Mouse (Mus musculus): ENCODE measurements around the gene Ovch2. TPM values are rescaled to one million over a fixed set of nuclear protein-coding genes. Genes with fewer than 3 reads are reported as not detected.

The Ovch2 gene
- polyA plus RNA-seq, 1 experiment from 2014 or later, result not detected

DNA sequence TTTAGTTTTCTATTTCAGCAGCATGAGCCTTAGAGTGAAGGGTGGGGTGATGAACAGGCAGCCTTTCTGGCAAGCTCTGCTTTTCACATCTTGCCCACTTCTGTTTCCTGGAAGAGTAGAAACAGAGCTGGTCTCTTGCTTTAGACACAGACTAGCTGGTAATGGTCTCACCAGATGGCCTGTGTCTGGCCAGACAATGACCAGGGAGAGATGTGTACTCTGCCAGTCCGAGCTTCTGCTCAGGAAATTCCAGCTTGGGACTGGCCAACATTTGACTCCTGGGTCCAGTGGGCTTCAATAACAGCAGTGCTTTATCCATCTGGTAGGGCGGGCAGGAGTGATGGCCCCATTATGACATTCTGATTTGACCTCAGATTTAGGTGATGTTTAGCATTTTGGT, 55.9 kb downstream of the Ovch2 start:
- no peak for DNase-seq (ENCODE audit: low spot score)

DNA sequence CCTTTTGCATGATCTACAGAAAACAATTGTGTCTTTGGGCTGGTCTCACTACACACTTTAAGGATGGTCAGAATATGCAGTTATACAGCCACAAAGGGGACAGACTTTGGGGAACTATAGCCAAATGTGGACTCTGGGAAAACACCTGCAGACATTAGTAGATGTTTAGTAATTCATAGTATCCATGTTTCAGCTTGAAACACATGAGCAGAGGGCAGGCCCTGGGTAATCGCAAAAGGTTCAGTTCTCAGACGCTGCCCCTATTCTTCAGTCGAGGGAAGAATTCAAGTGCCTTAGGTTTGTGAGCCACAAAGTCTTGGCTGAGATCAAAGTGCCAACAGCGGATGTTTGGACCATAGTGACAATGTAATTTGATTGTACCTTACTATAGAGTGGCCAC, 56.6 kb downstream of the Ovch2 start:
- no peak for DNase-seq (ENCODE audit: low spot score)

DNA sequence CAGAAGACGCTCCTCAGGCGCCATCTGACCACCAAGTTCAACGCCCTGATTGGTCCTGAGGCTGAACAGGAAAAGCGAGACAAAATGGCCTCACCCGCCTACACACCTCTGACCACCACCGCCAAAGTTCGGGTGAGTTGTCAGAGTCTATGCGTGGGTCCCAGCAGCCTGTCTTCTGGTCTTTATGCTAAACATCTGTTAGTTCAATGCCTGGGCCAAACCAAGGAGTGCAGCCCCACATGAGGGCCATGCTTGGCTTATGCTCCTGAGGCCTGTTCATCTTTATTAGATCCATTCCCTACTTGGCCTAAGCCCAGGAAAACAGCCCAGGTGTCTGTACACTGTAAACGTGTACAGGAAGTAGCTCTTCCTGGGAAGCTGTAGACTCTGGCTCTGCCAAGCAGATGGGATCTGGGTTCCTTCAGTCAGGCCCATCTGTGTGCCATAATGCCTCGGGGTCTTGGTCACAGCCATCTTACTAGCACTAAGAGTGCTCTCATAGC, 58.0 kb downstream of the Ovch2 start:
- no peak for DNase-seq (ENCODE audit: low spot score)

DNA sequence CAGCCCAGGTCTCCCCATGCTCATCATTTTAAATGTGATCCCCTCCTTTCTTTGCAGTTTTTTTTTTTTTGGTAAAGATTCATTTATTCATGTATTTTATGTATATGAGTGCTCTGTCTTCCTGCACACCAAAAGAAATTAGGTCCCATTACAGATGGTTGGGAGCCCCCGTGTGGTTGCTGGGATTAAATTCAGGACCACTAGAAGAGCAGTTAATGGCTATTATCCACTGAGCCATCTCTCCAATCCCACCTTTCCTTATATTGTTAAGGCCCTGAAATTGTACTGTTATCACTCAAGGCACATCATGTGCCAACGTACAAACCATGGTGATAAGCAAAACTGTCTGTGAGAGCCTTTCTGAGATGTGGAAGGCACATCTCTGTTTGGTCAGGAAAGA, 62.3 kb downstream of the Ovch2 start:
- peak; percentile 22 for DNase-seq (ENCODE audit: low spot score)

DNA sequence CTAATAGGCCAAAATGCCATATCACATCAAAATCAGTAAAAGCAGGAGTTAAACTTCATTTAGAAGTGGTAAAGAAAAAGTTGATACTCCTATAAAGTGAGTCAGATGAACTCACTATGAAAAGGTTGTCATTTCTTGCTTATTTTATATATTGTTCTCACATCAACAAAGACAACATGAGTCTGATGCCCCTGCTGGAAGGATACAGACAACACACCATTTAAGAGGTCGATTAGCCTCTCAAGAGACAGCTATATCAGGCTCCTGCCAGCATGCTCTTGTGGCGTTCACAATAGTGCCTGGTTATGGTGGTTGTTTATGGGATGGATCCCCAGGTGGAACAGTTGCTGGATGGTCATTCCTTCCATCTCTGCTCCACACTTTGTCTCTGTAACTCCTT, 67.8 kb downstream of the Ovch2 start:
- DNase-seq (ENCODE audit: low spot score), result peak; percentile 28

Other genes with a start within 250 kb of the Ovch2 start
- gene Olfml1, start 233.8 kb downstream of the Ovch2 start, polyA plus RNA-seq (2015; fragmentation: Nextera tagmentation; extraction: Ambion mirVana), result 12.7 and 14.3 TPM in 2 replicates
- 2.4 and 3.0 TPM in 2 replicates for gene Ppfibp2, start 206.0 kb downstream of the Ovch2 start, polyA plus RNA-seq (2015; fragmentation: Nextera tagmentation; extraction: Ambion mirVana)
- gene 5330417H12Rik, start 176.0 kb downstream of the Ovch2 start, polyA plus RNA-seq (2015; fragmentation: Nextera tagmentation; extraction: Ambion mirVana), result not detected in 2 replicates
- gene Cyb5r2, start 43.2 kb downstream of the Ovch2 start, polyA plus RNA-seq (2015; fragmentation: Nextera tagmentation; extraction: Ambion mirVana), result 0.08 and 0.10 TPM in 2 replicates
- not detected in 2 replicates for gene Olfr467, start 11.1 kb upstream of the Ovch2 start, polyA plus RNA-seq (2015; fragmentation: Nextera tagmentation; extraction: Ambion mirVana)
- not detected in 2 replicates for gene Olfr469, start 24.3 kb upstream of the Ovch2 start, polyA plus RNA-seq (2015; fragmentation: Nextera tagmentation; extraction: Ambion mirVana)
- not detected in 2 replicates for gene Olfr470, start 46.3 kb upstream of the Ovch2 start, polyA plus RNA-seq (2015; fragmentation: Nextera tagmentation; extraction: Ambion mirVana)
- gene Olfr472, start 96.7 kb upstream of the Ovch2 start, polyA plus RNA-seq (2015; fragmentation: Nextera tagmentation; extraction: Ambion mirVana), result not detected in 2 replicates
- not detected in 2 replicates for gene Olfr473, start 129.2 kb upstream of the Ovch2 start, polyA plus RNA-seq (2015; fragmentation: Nextera tagmentation; extraction: Ambion mirVana)
- not detected in 2 replicates for gene Olfr474, start 153.4 kb upstream of the Ovch2 start, polyA plus RNA-seq (2015; fragmentation: Nextera tagmentation; extraction: Ambion mirVana)
- gene Olfr476, start 163.6 kb upstream of the Ovch2 start, polyA plus RNA-seq (2015; fragmentation: Nextera tagmentation; extraction: Ambion mirVana), result not detected in 2 replicates
- not detected in 2 replicates for gene Olfr477, start 185.5 kb upstream of the Ovch2 start, polyA plus RNA-seq (2015; fragmentation: Nextera tagmentation; extraction: Ambion mirVana)
- gene Olfr478, start 232.8 kb upstream of the Ovch2 start, polyA plus RNA-seq (2015; fragmentation: Nextera tagmentation; extraction: Ambion mirVana), result not detected in 2 replicates
- gene Olfr479, start 249.5 kb upstream of the Ovch2 start, polyA plus RNA-seq (2015; fragmentation: Nextera tagmentation; extraction: Ambion mirVana), result not detected in 2 replicates

Measured in thymus, postnatal 0 days (tissue).